Mouse (Mus musculus) midbrain, embryonic 15.5 days (tissue): ENCODE measurements around the gene BC016579. TPM values are rescaled to one million over a fixed set of nuclear protein-coding genes. Genes with fewer than 3 reads are reported as not detected.

ENCODE experiments used
- ATAC-seq: fragments of 200-750 bp; cut with Nextera tagmentation; replicated peaks from 2 replicates; pipeline ENCODE4 v1.8.0; 2017; ENCODE audit warnings: moderate TSS enrichment
- H3K27ac ChIP-seq: fragments of 300-500 bp; sonication (generic); 2 replicates; pipeline ENCODE4 v1.5.1; 2015; ENCODE audit warnings: mild to moderate bottlenecking, inconsistent platforms
- H3K27me3 ChIP-seq: fragments of 300-500 bp; sonication (generic); replicated peaks from 2 replicates; pipeline ENCODE4 v1.6.1; 2015; ENCODE audit warnings: inconsistent platforms
- H3K36me3 ChIP-seq: fragments of 300-500 bp; sonication (generic); replicated peaks from 2 replicates; pipeline ENCODE4 v1.6.1; 2015; ENCODE audit warnings: inconsistent platforms
- H3K4me1 ChIP-seq: fragments of 300-500 bp; sonication (generic); 2 replicates; pipeline ENCODE4 v1.6.1; 2015; ENCODE audit warnings: inconsistent platforms
- H3K4me2 ChIP-seq: fragments of 300-500 bp; sonication (generic); 2 replicates; pipeline ENCODE4 v1.6.1; 2015; ENCODE audit warnings: inconsistent platforms, mild to moderate bottlenecking, moderate library complexity
- H3K4me3 ChIP-seq: fragments of 300-500 bp; sonication (generic); 2 replicates; pipeline ENCODE4 v1.5.1; 2015; ENCODE audit warnings: mild to moderate bottlenecking, inconsistent platforms
- H3K9ac ChIP-seq: fragments of 300-500 bp; sonication (generic); 2 replicates; pipeline ENCODE4 v1.6.1; 2015; ENCODE audit warnings: mild to moderate bottlenecking, inconsistent platforms
- H3K9me3 ChIP-seq: fragments of 300-500 bp; sonication (generic); 2 replicates; pipeline ENCODE4 v1.6.1; 2016; ENCODE audit warnings: inconsistent platforms
- WGBS: fragments of 180-500 bp; shearing (Covaris S2); methylation state at CpG from one replicate; pipeline ENCODE4 v1.1.7; 2015; ENCODE audit warnings: mixed read lengths; 5-methylcytosine and 5-hydroxymethylcytosine counted together
- polyA plus RNA-seq: library from polyadenylated mRNA; unstranded; fragments of >200 nt; fragmentation: Nextera tagmentation; extraction: Ambion mirVana; gene quantifications from 2 replicates; pipeline ENCODE4 v1.2.1, GENCODE M21; 2015

BC016579 gene
- polyA plus RNA-seq, 1 experiment from 2014 or later = not detected

- Histone ChIP-seq H3K27ac (no peak overlapping the region), H3K4me1 (no peaks in the 10 kb centered on the region)
Measured at GRCm38 (mm10) chr16:45635826-45636225, 18.0 kb downstream of the BC016579 start.

GRCm38 (mm10) chr16:45632420-45632819 is 21.4 kb downstream of the BC016579 start:
- Histone ChIP-seq H3K36me3 (no peaks in the 10 kb centered on the region), H3K4me1 (no peaks in the 10 kb centered on the region), H3K9ac (no peak overlapping the region), H3K9me3 (no peaks in the 10 kb centered on the region), H3K4me2 (no peak overlapping the region), H3K4me3 (no peak overlapping the region), H3K27ac (no peak overlapping the region), H3K27me3 (no peaks in the 10 kb centered on the region)
- WGBS = 91% methylated on average over 4 of the region's 4 CpGs
- no peak for ATAC-seq

More at GRCm38 (mm10) chr16:45635826-45636225, 18.0 kb downstream of the BC016579 start:
- H3K36me3 ChIP-seq = no peaks in the 10 kb centered on the region
- H3K4me2 ChIP-seq = no peak overlapping the region
- no peak overlapping the region for H3K4me3 ChIP-seq
- no peaks in the 10 kb centered on the region for H3K9me3 ChIP-seq
- no peak overlapping the region for H3K9ac ChIP-seq
- WGBS = 87% methylated on average over 2 of the region's 2 CpGs
- no peaks in the 10 kb centered on the region for H3K27me3 ChIP-seq
- no peak for ATAC-seq

GRCm38 (mm10) chr16:45630347-45630960 is 23.4 kb downstream of the BC016579 start:
- no peak overlapping the region for H3K4me2 ChIP-seq
- H3K9ac ChIP-seq = no peak overlapping the region
- H3K4me1 ChIP-seq = no peaks in the 10 kb centered on the region
- H3K27me3 ChIP-seq = no peaks in the 10 kb centered on the region
- peak; percentile 94 for ATAC-seq
- 58% methylated on average over 5 of the region's 5 CpGs for WGBS
- no peaks in the 10 kb centered on the region for H3K9me3 ChIP-seq
- H3K4me3 ChIP-seq = no peak overlapping the region
- H3K36me3 ChIP-seq = no peaks in the 10 kb centered on the region
- no peak overlapping the region for H3K27ac ChIP-seq

- Histone ChIP-seq H3K4me2 (no peak overlapping the region), H3K4me3 (no peak overlapping the region), H3K9me3 (no peaks in the 10 kb centered on the region), H3K27ac (no peak overlapping the region), H3K4me1 (no peaks in the 10 kb centered on the region), H3K9ac (no peak overlapping the region), H3K36me3 (no peaks in the 10 kb centered on the region), H3K27me3 (no peaks in the 10 kb centered on the region)
- ATAC-seq = peak; percentile 46
- 74% methylated on average over 8 of the region's 8 CpGs for WGBS
Measured at GRCm38 (mm10) chr16:45629497-45630105, 24.3 kb downstream of the BC016579 start.

- no peaks in the 10 kb centered on the region for H3K9me3 ChIP-seq
- no peaks in the 10 kb centered on the region for H3K4me1 ChIP-seq
- H3K4me3 ChIP-seq = no peak overlapping the region
- no peak overlapping the region for H3K4me2 ChIP-seq
- H3K9ac ChIP-seq = no peak overlapping the region
- no peak for ATAC-seq
- no peaks in the 10 kb centered on the region for H3K36me3 ChIP-seq
- 86% methylated on average over 2 of the region's 2 CpGs for WGBS
- H3K27ac ChIP-seq = no peak overlapping the region
- no peaks in the 10 kb centered on the region for H3K27me3 ChIP-seq
Measured at GRCm38 (mm10) chr16:45625342-45625741, 28.5 kb downstream of the BC016579 start.

GRCm38 (mm10) chr16:45624791-45625190 is 29.1 kb downstream of the BC016579 start:
- Histone ChIP-seq H3K4me3 (no peak overlapping the region), H3K27ac (no peak overlapping the region), H3K36me3 (no peaks in the 10 kb centered on the region), H3K4me1 (no peaks in the 10 kb centered on the region), H3K27me3 (no peaks in the 10 kb centered on the region), H3K4me2 (no peak overlapping the region), H3K9ac (no peak overlapping the region), H3K9me3 (no peaks in the 10 kb centered on the region)
- WGBS = 92% methylated on average over 2 of the region's 2 CpGs
- ATAC-seq = no peak

GRCm38 (mm10) chr16:45623230-45623629 is 30.6 kb downstream of the BC016579 start:
- H3K9ac ChIP-seq = no peak overlapping the region
- no peaks in the 10 kb centered on the region for H3K9me3 ChIP-seq
- H3K36me3 ChIP-seq = no peaks in the 10 kb centered on the region
- WGBS = 86% methylated on average over 4 of the region's 4 CpGs
- no peaks in the 10 kb centered on the region for H3K4me1 ChIP-seq
- no peak overlapping the region for H3K4me3 ChIP-seq
- H3K27me3 ChIP-seq = no peaks in the 10 kb centered on the region
- no peak overlapping the region for H3K27ac ChIP-seq
- no peak for ATAC-seq
- H3K4me2 ChIP-seq = no peak overlapping the region

GRCm38 (mm10) chr16:45619751-45620375 is 34.0 kb downstream of the BC016579 start:
- Histone ChIP-seq H3K4me3 (no peak overlapping the region), H3K4me2 (no peak overlapping the region), H3K9ac (no peak overlapping the region), H3K4me1 (no peaks in the 10 kb centered on the region), H3K36me3 (no peaks in the 10 kb centered on the region), H3K27ac (no peak overlapping the region), H3K27me3 (no peaks in the 10 kb centered on the region), H3K9me3 (no peaks in the 10 kb centered on the region)
- ATAC-seq = no peak
- 82% methylated on average over 8 of the region's 8 CpGs for WGBS

- Histone ChIP-seq H3K27ac (no peak overlapping the region), H3K9me3 (no peaks in the 10 kb centered on the region), H3K9ac (no peak overlapping the region), H3K4me2 (no peak overlapping the region), H3K4me3 (no peak overlapping the region), H3K27me3 (no peaks in the 10 kb centered on the region), H3K4me1 (no peaks in the 10 kb centered on the region), H3K36me3 (no peaks in the 10 kb centered on the region)
- WGBS = 85% methylated on average over 1 of the region's 1 CpGs
- ATAC-seq = no peak
Measured at GRCm38 (mm10) chr16:45615944-45616343, 37.9 kb downstream of the BC016579 start.

- no peak overlapping the region for H3K27ac ChIP-seq
- no peaks in the 10 kb centered on the region for H3K4me1 ChIP-seq
- no peaks in the 10 kb centered on the region for H3K36me3 ChIP-seq
- no peak overlapping the region for H3K4me3 ChIP-seq
- H3K27me3 ChIP-seq = no peaks in the 10 kb centered on the region
- H3K9me3 ChIP-seq = no peaks in the 10 kb centered on the region
- H3K9ac ChIP-seq = no peak overlapping the region
- H3K4me2 ChIP-seq = no peak overlapping the region
- ATAC-seq = peak; percentile 17; the same call in 1 of the 2 replicates
- WGBS = 41% methylated on average over 2 of the region's 2 CpGs
Measured at GRCm38 (mm10) chr16:45613247-45613646, 40.6 kb downstream of the BC016579 start.

GRCm38 (mm10) chr16:45610267-45610666 is 43.6 kb downstream of the BC016579 start, which contains the start of gene Gcsam:
TSS of gene Gcsam (plus strand) at chr16:45610380.
- no peak within 1 kb of the TSS for H3K4me2 ChIP-seq
- no peaks in the 10 kb centered on the region for H3K9me3 ChIP-seq
- no peaks in the 10 kb centered on the region for H3K27me3 ChIP-seq
- no peak within 1 kb of the TSS for H3K4me3 ChIP-seq
- H3K27ac ChIP-seq = no peak within 1 kb of the TSS
- no peak within 1 kb of the TSS for H3K9ac ChIP-seq
- no peaks in the 10 kb centered on the region for H3K4me1 ChIP-seq
- WGBS = 82% methylated on average over 4 of the region's 4 CpGs
- H3K36me3 ChIP-seq = no peaks in the 10 kb centered on the region
- ATAC-seq = no peak

- Histone ChIP-seq H3K27ac (no peak overlapping the region), H3K27me3 (no peaks in the 10 kb centered on the region), H3K4me2 (no peak overlapping the region), H3K9me3 (no peaks in the 10 kb centered on the region), H3K4me3 (no peak overlapping the region), H3K36me3 (no peaks in the 10 kb centered on the region), H3K4me1 (no peaks in the 10 kb centered on the region), H3K9ac (no peak overlapping the region)
- no peak for ATAC-seq
- 86% methylated on average over 3 of the region's 3 CpGs for WGBS
Measured at GRCm38 (mm10) chr16:45609300-45609699, 44.6 kb downstream of the BC016579 start.
